Mouse (Mus musculus) liver, postnatal 0 days (tissue): ENCODE measurements at regions not wholly inside any gene's neighbourhood (a gene's known extent, or its start where the extent isn't known, plus 50 kb on each side); places are given as distances from the start of the nearest gene placed in this dataset.

Experiments
- ATAC-seq: fragments of 200-750 bp; cut with Nextera tagmentation; 2 replicates; pipeline ENCODE4 v1.8.0; 2017; ENCODE audit warnings: mild to moderate bottlenecking, moderate library complexity
- DNase-seq: peaks from one replicate; pipeline ENCODE4 v3.0.0-alpha.2; 2016
- H3K27ac ChIP-seq: fragments of 300-500 bp; sonication (generic); 2 replicates; pipeline ENCODE4 v1.5.1; 2014; ENCODE audit warnings: antibody characterized with exemption, moderate library complexity, mild to moderate bottlenecking, low read depth
- H3K27me3 ChIP-seq: fragments of 300-500 bp; sonication (generic); 2 replicates; pipeline ENCODE4 v1.6.1; 2014; ENCODE audit warnings: low read length, control low read depth, mixed read lengths; ENCODE audit not compliant: insufficient read depth
- H3K36me3 ChIP-seq: fragments of 300-500 bp; sonication (generic); replicated peaks from 2 replicates; pipeline ENCODE4 v1.6.1; 2014; ENCODE audit warnings: mild to moderate bottlenecking, control low read depth, low read length, moderate library complexity, mixed read lengths; ENCODE audit not compliant: insufficient read depth
- H3K4me1 ChIP-seq: fragments of 300-500 bp; sonication (generic); 2 replicates; pipeline ENCODE4 v1.6.1; 2014; ENCODE audit warnings: antibody characterized with exemption, mild to moderate bottlenecking, control low read depth; ENCODE audit not compliant: insufficient read depth
- H3K4me2 ChIP-seq: fragments of 300-500 bp; sonication (generic); 2 replicates; pipeline ENCODE4 v1.6.1; 2014; ENCODE audit warnings: low read depth, mild to moderate bottlenecking, low read length, moderate library complexity, mixed read lengths
- H3K4me3 ChIP-seq: fragments of 300-500 bp; sonication (generic); 2 replicates; pipeline ENCODE4 v1.5.1; 2014; ENCODE audit warnings: low read depth, low read length
- H3K9ac ChIP-seq: fragments of 300-500 bp; sonication (generic); replicated peaks from 2 replicates; pipeline ENCODE4 v1.6.1; 2014; ENCODE audit warnings: mild to moderate bottlenecking, moderate library complexity
- H3K9me3 ChIP-seq: fragments of 300-500 bp; sonication (generic); 2 replicates; pipeline ENCODE4 v1.6.1; 2016; ENCODE audit warnings: mild to moderate bottlenecking, control low read depth, low read length, mixed read lengths
- CTCF ChIP-seq: sonication (generic); IDR thresholded peaks from 2 replicates; pipeline ENCODE4 v1.5.1; 2016; ENCODE audit warnings: antibody characterized with exemption, low read depth
- EP300 ChIP-seq: IDR thresholded peaks from 2 replicates; pipeline ENCODE4 v1.6.1; 2016; ENCODE audit warnings: antibody characterized with exemption, low read depth, mild to moderate bottlenecking
- WGBS: fragments of 180-500 bp; shearing (Covaris S2); extraction: QIAGEN DNeasy Blood & Tissue Kit; methylation state at CpG from one replicate; pipeline ENCODE4 v1.1.7; 2014; ENCODE audit not compliant: insufficient replicate concordance; 5-methylcytosine and 5-hydroxymethylcytosine counted together

DNA sequence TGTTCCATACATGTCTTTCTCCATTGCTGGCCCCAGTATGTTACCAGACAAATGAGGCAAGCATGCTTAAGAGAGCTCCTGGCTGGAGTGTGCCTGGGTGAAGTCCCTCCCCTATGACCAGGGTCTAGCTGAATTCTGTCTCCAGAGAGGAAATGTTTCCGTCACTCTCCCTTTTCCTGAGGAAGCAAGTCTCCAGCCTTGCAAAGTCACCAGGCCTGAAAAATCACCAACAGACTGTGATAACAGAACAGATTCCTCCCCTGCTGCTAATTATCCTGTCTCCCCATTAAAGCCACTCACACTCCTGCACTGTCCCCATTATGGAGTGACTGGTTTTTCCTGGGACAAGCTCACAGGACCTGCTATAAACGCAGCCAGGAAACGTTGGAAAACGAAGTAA is 303.2 kb upstream of the Jag1 start:
- no peak overlapping the region for H3K4me2 ChIP-seq
- H3K9me3 ChIP-seq: no peaks in the 10 kb centered on the region
- TF ChIP-seq CTCF (no peak), EP300 (no peak)
- 51% methylated on average over 4 of the region's 4 CpGs for WGBS
- H3K27ac ChIP-seq: no peak overlapping the region
- no peaks in the 10 kb centered on the region for H3K36me3 ChIP-seq
- no peak overlapping the region for H3K4me3 ChIP-seq
- peak; percentile 45; the same call in 1 of the 2 replicates for ATAC-seq
- H3K9ac ChIP-seq: no peak overlapping the region
- H3K27me3 ChIP-seq: no peaks in the 10 kb centered on the region
- DNase-seq: no peak
- H3K4me1 ChIP-seq: no peaks in the 10 kb centered on the region

DNA sequence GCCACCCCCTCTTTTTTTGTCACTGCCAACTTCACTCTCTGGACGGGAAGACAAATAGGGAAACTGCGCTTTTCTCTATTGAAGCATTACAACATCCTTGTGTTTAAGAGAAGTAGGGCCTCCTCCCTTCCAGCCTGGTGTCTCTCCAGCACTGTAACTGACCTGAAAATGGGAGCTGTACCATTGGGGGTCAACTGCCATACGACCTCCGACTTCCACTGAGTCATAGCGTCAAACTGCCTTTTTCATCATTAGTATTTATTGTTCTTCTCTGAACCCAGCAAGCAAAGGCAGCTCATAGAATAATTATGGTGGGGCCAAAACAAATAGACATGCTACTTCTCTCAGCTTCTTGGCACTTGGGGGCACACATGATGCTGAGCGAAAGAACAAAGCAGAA is 301.2 kb upstream of the Jag1 start:
- Histone ChIP-seq H3K27ac (no peak overlapping the region), H3K36me3 (no peaks in the 10 kb centered on the region), H3K9me3 (no peaks in the 10 kb centered on the region), H3K4me2 (no peak overlapping the region), H3K4me3 (no peak overlapping the region), H3K4me1 (no peaks in the 10 kb centered on the region), H3K9ac (no peak overlapping the region), H3K27me3 (no peaks in the 10 kb centered on the region)
- DNase-seq (no peak), ATAC-seq (no peak)
- no peak for TF ChIP-seq CTCF
- TF ChIP-seq EP300: no peak
- WGBS: 73% methylated on average over 6 of the region's 6 CpGs

DNA sequence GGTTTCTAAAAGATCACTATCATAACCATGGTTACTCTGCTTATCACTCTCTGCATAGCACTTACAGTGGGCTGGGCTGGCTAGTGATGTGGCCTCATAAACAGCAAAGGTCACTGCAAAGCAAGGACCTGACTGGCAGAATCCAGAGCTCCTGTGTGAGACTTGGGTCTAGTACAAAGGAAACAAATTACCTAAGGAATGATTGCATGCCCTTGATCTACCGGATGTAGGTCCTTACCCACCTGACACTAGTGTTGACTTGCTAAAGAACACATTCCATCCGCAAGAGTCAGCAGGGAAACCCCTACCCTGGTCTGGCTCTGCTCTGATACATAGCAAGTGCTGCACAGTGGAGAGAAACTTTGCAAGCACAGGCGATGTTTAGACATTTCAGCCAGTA is 297.0 kb upstream of the Jag1 start:
- no peak overlapping the region for H3K9ac ChIP-seq
- H3K4me2 ChIP-seq: no peak overlapping the region
- H3K4me3 ChIP-seq: no peak overlapping the region
- WGBS: 67% methylated on average over 3 of the region's 3 CpGs
- H3K9me3 ChIP-seq: no peaks in the 10 kb centered on the region
- no peaks in the 10 kb centered on the region for H3K27me3 ChIP-seq
- TF ChIP-seq EP300 (no peak), CTCF (no peak)
- ATAC-seq: no peak
- no peak overlapping the region for H3K27ac ChIP-seq
- H3K4me1 ChIP-seq: no peaks in the 10 kb centered on the region
- H3K36me3 ChIP-seq: no peaks in the 10 kb centered on the region
- no peak for DNase-seq

DNA sequence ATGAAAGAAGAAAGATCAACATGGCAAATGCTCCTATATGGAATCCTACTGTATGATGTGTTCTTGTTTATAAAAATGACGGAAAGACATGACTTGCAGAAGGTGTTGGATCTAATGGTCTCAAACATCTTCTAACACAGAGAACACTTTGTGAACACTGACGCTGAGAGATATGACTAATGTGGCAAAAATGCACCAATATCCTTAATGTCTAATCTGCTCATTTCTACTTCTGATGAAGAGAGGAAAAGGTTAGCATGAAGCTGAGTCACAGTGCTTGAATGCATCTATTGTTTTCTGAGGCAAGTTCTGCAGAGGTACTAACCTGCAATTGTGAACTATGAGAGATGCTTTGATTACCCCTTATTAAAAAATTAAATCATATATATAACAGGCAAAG is 293.2 kb upstream of the Jag1 start:
- 78% methylated on average over 2 of the region's 2 CpGs for WGBS
- Histone ChIP-seq H3K4me3 (no peak overlapping the region), H3K4me2 (no peak overlapping the region), H3K9me3 (no peaks in the 10 kb centered on the region), H3K27me3 (no peaks in the 10 kb centered on the region), H3K27ac (no peak overlapping the region), H3K9ac (no peak overlapping the region), H3K36me3 (no peaks in the 10 kb centered on the region), H3K4me1 (no peaks in the 10 kb centered on the region)
- no peak for TF ChIP-seq CTCF
- TF ChIP-seq EP300: no peak
- ATAC-seq (no peak), DNase-seq (no peak)

DNA sequence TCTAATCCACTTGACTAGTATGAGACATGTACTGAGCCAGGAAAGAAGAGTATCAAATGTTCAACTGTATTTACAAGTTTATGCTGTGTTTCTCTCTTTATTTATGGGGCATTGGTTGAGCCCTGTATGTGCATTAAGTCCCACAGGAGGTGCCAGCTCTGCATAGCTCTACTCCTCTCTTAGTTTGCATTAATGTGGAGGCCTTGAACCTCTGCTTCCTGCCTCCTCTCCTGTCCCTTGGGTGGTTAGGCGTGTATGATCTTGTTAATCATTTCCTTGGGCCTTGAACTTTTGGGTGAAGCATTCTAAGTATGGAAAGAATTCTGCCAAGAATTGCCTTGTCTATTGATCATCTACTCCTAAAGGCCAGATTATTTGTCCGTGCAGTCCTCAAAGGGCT is 291.9 kb upstream of the Jag1 start:
- 49% methylated on average over 2 of the region's 2 CpGs for WGBS
- Histone ChIP-seq H3K27me3 (no peaks in the 10 kb centered on the region), H3K9ac (no peak overlapping the region), H3K27ac (no peak overlapping the region), H3K9me3 (no peaks in the 10 kb centered on the region), H3K36me3 (no peaks in the 10 kb centered on the region), H3K4me3 (no peak overlapping the region), H3K4me1 (no peaks in the 10 kb centered on the region), H3K4me2 (no peak overlapping the region)
- no peak for ATAC-seq
- TF ChIP-seq EP300: no peak
- no peak for TF ChIP-seq CTCF
- DNase-seq: no peak

DNA sequence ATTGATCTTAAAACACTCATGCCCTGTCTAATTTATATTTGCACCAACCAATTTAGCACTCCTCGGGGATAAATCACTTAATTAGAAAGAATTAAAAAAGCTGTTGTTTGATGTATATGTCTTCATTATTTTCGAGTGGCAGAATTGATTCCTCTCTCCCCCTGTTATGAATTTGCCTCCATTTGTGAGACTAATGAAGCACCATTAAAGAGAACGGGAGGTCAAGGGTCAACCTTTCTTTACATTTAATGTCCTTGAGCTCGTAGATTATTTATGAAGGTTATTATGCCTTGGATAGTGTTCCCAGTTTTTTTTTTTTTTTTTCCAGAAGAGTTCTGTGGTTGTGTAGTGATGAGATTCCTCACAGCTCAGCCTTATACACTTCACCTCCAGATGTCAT is 277.0 kb upstream of the Jag1 start:
- WGBS: 69% methylated on average over 4 of the region's 4 CpGs
- Histone ChIP-seq H3K4me3 (no peak overlapping the region), H3K4me1 (no peaks in the 10 kb centered on the region), H3K27ac (no peak overlapping the region), H3K27me3 (no peaks in the 10 kb centered on the region), H3K36me3 (no peaks in the 10 kb centered on the region), H3K4me2 (no peak overlapping the region), H3K9ac (no peak overlapping the region), H3K9me3 (no peaks in the 10 kb centered on the region)
- no peak for ATAC-seq
- TF ChIP-seq CTCF (no peak), EP300 (no peak)
- no peak for DNase-seq

DNA sequence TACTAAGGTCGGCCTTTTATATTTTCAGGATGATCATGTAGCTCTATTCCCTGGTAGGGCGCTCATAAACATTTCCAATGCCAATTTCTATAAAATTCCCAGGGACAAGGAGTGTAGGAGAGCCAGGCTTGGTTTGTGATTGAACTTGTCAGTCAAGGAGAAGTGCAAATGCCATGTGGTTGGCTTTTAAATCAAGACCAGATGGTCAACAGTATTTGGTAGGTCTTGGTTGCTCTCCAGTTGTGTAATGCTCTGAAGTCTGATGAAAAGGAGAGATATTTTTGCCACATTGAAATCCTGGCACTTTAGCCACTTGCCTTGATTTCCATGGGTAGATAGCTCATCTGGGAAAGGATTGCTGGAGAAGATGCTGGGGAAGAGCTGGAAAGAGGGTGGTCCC is 263.4 kb upstream of the Jag1 start:
- Histone ChIP-seq H3K36me3 (no peaks in the 10 kb centered on the region), H3K4me1 (no peaks in the 10 kb centered on the region), H3K27me3 (no peaks in the 10 kb centered on the region), H3K4me3 (no peak overlapping the region), H3K9ac (no peak overlapping the region), H3K9me3 (no peaks in the 10 kb centered on the region), H3K27ac (no peak overlapping the region), H3K4me2 (no peak overlapping the region)
- 72% methylated on average over 2 of the region's 2 CpGs for WGBS
- no peak for DNase-seq
- TF ChIP-seq EP300: no peak
- TF ChIP-seq CTCF: no peak
- no peak for ATAC-seq
